Mouse (Mus musculus): ENCODE data around the gene Cd2. TPM values are rescaled to one million over a fixed set of nuclear protein-coding genes. Genes with fewer than 3 reads are reported as not detected.
A peak's percentile ranks its signal among the peaks of the same experiment; 100 is the strongest.

The Cd2 gene
- polyA plus RNA-seq, 1 experiment from 2014 or later = not detected

GRCm38 (mm10) chr3:101313266-101314051, 25.7 kb upstream of the Cd2 start:
- no peaks in the 10 kb centered on the region for H3K27me3 ChIP-seq (ENCODE audit: control insufficient read depth, insufficient read depth, low read length)
- ATAC-seq (replicated peaks; ENCODE audit: insufficient number of reproducible peaks, low FRiP score, low TSS enrichment, low read depth) (no peak), DNase-seq (ENCODE audit: low spot score) (no peak)
- H3K4me2 ChIP-seq (ENCODE audit: low read depth, low read length) = no peak overlapping the region
- H3K9ac ChIP-seq (replicated peaks; ENCODE audit: low read length) = no peak overlapping the region
- no peaks in the 10 kb centered on the region for H3K36me3 ChIP-seq (replicated peaks; ENCODE audit: control insufficient read depth, insufficient read depth, low read depth, low read length)
- no peaks in the 10 kb centered on the region for H3K9me3 ChIP-seq (replicated peaks; ENCODE audit: control insufficient read depth, low read length)
- no peak overlapping the region for H3K27ac ChIP-seq (replicated peaks; ENCODE audit: low read depth, low read length)
- whole genome bisulfite sequencing = 83% methylated on average over 8 of the region's 8 CpGs
- no peak overlapping the region for H3K4me3 ChIP-seq (ENCODE audit: low read depth, low read length)
- H3K4me1 ChIP-seq (ENCODE audit: control insufficient read depth, insufficient read depth, low read length) = no peaks in the 10 kb centered on the region

- WGBS = 70% methylated on average over 9 of the region's 9 CpGs
- H3K27ac ChIP-seq (replicated peaks; ENCODE audit: low read depth, low read length) = no peak overlapping the region
- no peaks in the 10 kb centered on the region for H3K27me3 ChIP-seq (ENCODE audit: control insufficient read depth, insufficient read depth, low read length)
- no peaks in the 10 kb centered on the region for H3K9me3 ChIP-seq (replicated peaks; ENCODE audit: control insufficient read depth, low read length)
- no peaks in the 10 kb centered on the region for H3K4me1 ChIP-seq (ENCODE audit: control insufficient read depth, insufficient read depth, low read length)
- ATAC-seq (replicated peaks; ENCODE audit: insufficient number of reproducible peaks, low FRiP score, low TSS enrichment, low read depth) (no peak), DNase-seq (ENCODE audit: low spot score) (no peak)
- no peak overlapping the region for H3K4me3 ChIP-seq (ENCODE audit: low read depth, low read length)
- H3K36me3 ChIP-seq (replicated peaks; ENCODE audit: control insufficient read depth, insufficient read depth, low read depth, low read length) = no peaks in the 10 kb centered on the region
- no peak overlapping the region for H3K4me2 ChIP-seq (ENCODE audit: low read depth, low read length)
- H3K9ac ChIP-seq (replicated peaks; ENCODE audit: low read length) = no peak overlapping the region
Measured at GRCm38 (mm10) chr3:101310977-101311376, 23.2 kb upstream of the Cd2 start.

GRCm38 (mm10) chr3:101309626-101310025, 21.9 kb upstream of the Cd2 start:
- H3K4me2 ChIP-seq (ENCODE audit: low read depth, low read length) = no peak overlapping the region
- no peaks in the 10 kb centered on the region for H3K27me3 ChIP-seq (ENCODE audit: control insufficient read depth, insufficient read depth, low read length)
- no peaks in the 10 kb centered on the region for H3K9me3 ChIP-seq (replicated peaks; ENCODE audit: control insufficient read depth, low read length)
- DNase-seq (ENCODE audit: low spot score) = no peak
- H3K27ac ChIP-seq (replicated peaks; ENCODE audit: low read depth, low read length) = no peak overlapping the region
- 79% methylated on average over 3 of the region's 3 CpGs for WGBS
- ATAC-seq (replicated peaks; ENCODE audit: insufficient number of reproducible peaks, low FRiP score, low TSS enrichment, low read depth) = no peak
- H3K4me3 ChIP-seq (ENCODE audit: low read depth, low read length) = no peak overlapping the region
- no peaks in the 10 kb centered on the region for H3K4me1 ChIP-seq (ENCODE audit: control insufficient read depth, insufficient read depth, low read length)
- no peaks in the 10 kb centered on the region for H3K36me3 ChIP-seq (replicated peaks; ENCODE audit: control insufficient read depth, insufficient read depth, low read depth, low read length)
- H3K9ac ChIP-seq (replicated peaks; ENCODE audit: low read length) = no peak overlapping the region

GRCm38 (mm10) chr3:101306090-101306489, 18.4 kb upstream of the Cd2 start:
- H3K36me3 ChIP-seq (replicated peaks; ENCODE audit: control insufficient read depth, insufficient read depth, low read depth, low read length) = no peaks in the 10 kb centered on the region
- no peak overlapping the region for H3K4me3 ChIP-seq (ENCODE audit: low read depth, low read length)
- ATAC-seq (replicated peaks; ENCODE audit: insufficient number of reproducible peaks, low FRiP score, low TSS enrichment, low read depth) = no peak
- H3K27me3 ChIP-seq (ENCODE audit: control insufficient read depth, insufficient read depth, low read length) = no peaks in the 10 kb centered on the region
- no peak for DNase-seq (ENCODE audit: low spot score)
- no peaks in the 10 kb centered on the region for H3K9me3 ChIP-seq (replicated peaks; ENCODE audit: control insufficient read depth, low read length)
- WGBS = 76% methylated on average over 9 of the region's 9 CpGs
- H3K9ac ChIP-seq (replicated peaks; ENCODE audit: low read length) = no peak overlapping the region
- no peak overlapping the region for H3K4me2 ChIP-seq (ENCODE audit: low read depth, low read length)
- H3K27ac ChIP-seq (replicated peaks; ENCODE audit: low read depth, low read length) = no peak overlapping the region
- no peaks in the 10 kb centered on the region for H3K4me1 ChIP-seq (ENCODE audit: control insufficient read depth, insufficient read depth, low read length)

GRCm38 (mm10) chr3:101305046-101305445, 17.3 kb upstream of the Cd2 start:
- no peak overlapping the region for H3K27ac ChIP-seq (replicated peaks; ENCODE audit: low read depth, low read length)
- DNase-seq (ENCODE audit: low spot score) = no peak
- H3K4me1 ChIP-seq (ENCODE audit: control insufficient read depth, insufficient read depth, low read length) = no peaks in the 10 kb centered on the region
- H3K9me3 ChIP-seq (replicated peaks; ENCODE audit: control insufficient read depth, low read length) = no peaks in the 10 kb centered on the region
- no peaks in the 10 kb centered on the region for H3K27me3 ChIP-seq (ENCODE audit: control insufficient read depth, insufficient read depth, low read length)
- no peak overlapping the region for H3K4me3 ChIP-seq (ENCODE audit: low read depth, low read length)
- H3K9ac ChIP-seq (replicated peaks; ENCODE audit: low read length) = no peak overlapping the region
- H3K4me2 ChIP-seq (ENCODE audit: low read depth, low read length) = no peak overlapping the region
- no peaks in the 10 kb centered on the region for H3K36me3 ChIP-seq (replicated peaks; ENCODE audit: control insufficient read depth, insufficient read depth, low read depth, low read length)
- no peak for ATAC-seq (replicated peaks; ENCODE audit: insufficient number of reproducible peaks, low FRiP score, low TSS enrichment, low read depth)
- 81% methylated on average over 2 of the region's 2 CpGs for WGBS

- Histone ChIP-seq H3K4me1 (ENCODE audit: control insufficient read depth, insufficient read depth, low read length) (no peaks in the 10 kb centered on the region), H3K9me3 (replicated peaks; ENCODE audit: control insufficient read depth, low read length) (no peaks in the 10 kb centered on the region), H3K27me3 (ENCODE audit: control insufficient read depth, insufficient read depth, low read length) (no peaks in the 10 kb centered on the region), H3K9ac (replicated peaks; ENCODE audit: low read length) (0 out of 2 replicates have a peak overlapping the region, but pooled peaks have one; percentile 4), H3K27ac (replicated peaks; ENCODE audit: low read depth, low read length) (no peak overlapping the region), H3K36me3 (replicated peaks; ENCODE audit: control insufficient read depth, insufficient read depth, low read depth, low read length) (no peaks in the 10 kb centered on the region), H3K4me3 (ENCODE audit: low read depth, low read length) (no peak overlapping the region), H3K4me2 (ENCODE audit: low read depth, low read length) (no peak overlapping the region)
- peak; percentile 88 for DNase-seq (ENCODE audit: low spot score)
- no peak for ATAC-seq (replicated peaks; ENCODE audit: insufficient number of reproducible peaks, low FRiP score, low TSS enrichment, low read depth)
- 12% methylated on average over 8 of the region's 8 CpGs for WGBS
Measured at GRCm38 (mm10) chr3:101304156-101304555, 16.4 kb upstream of the Cd2 start.

- WGBS = 22% methylated on average over 23 of the region's 23 CpGs
- Histone ChIP-seq H3K4me3 (ENCODE audit: low read depth, low read length) (no peak overlapping the region; the same call in 1 of the 2 replicates), H3K9ac (replicated peaks; ENCODE audit: low read length) (peak overlapping the region; percentile 49), H3K4me2 (ENCODE audit: low read depth, low read length) (peak overlapping the region; percentile 19), H3K27ac (replicated peaks; ENCODE audit: low read depth, low read length) (no peak overlapping the region), H3K27me3 (ENCODE audit: control insufficient read depth, insufficient read depth, low read length) (no peaks in the 10 kb centered on the region), H3K36me3 (replicated peaks; ENCODE audit: control insufficient read depth, insufficient read depth, low read depth, low read length) (no peaks in the 10 kb centered on the region), H3K4me1 (ENCODE audit: control insufficient read depth, insufficient read depth, low read length) (no peaks in the 10 kb centered on the region), H3K9me3 (replicated peaks; ENCODE audit: control insufficient read depth, low read length) (no peaks in the 10 kb centered on the region)
- ATAC-seq (replicated peaks; ENCODE audit: insufficient number of reproducible peaks, low FRiP score, low TSS enrichment, low read depth) (no peak), DNase-seq (ENCODE audit: low spot score) (peak; percentile 48)
Measured at GRCm38 (mm10) chr3:101300271-101301071, 12.7 kb upstream of the Cd2 start.

- H3K4me2 ChIP-seq (ENCODE audit: low read depth, low read length) = no peak overlapping the region
- no peaks in the 10 kb centered on the region for H3K9me3 ChIP-seq (replicated peaks; ENCODE audit: control insufficient read depth, low read length)
- no peak for ATAC-seq (replicated peaks; ENCODE audit: insufficient number of reproducible peaks, low FRiP score, low TSS enrichment, low read depth)
- H3K9ac ChIP-seq (replicated peaks; ENCODE audit: low read length) = no peak overlapping the region
- no peak overlapping the region for H3K27ac ChIP-seq (replicated peaks; ENCODE audit: low read depth, low read length)
- WGBS = 74% methylated on average over 6 of the region's 6 CpGs
- no peak for DNase-seq (ENCODE audit: low spot score)
- no peak overlapping the region for H3K4me3 ChIP-seq (ENCODE audit: low read depth, low read length)
- no peaks in the 10 kb centered on the region for H3K27me3 ChIP-seq (ENCODE audit: control insufficient read depth, insufficient read depth, low read length)
- no peaks in the 10 kb centered on the region for H3K4me1 ChIP-seq (ENCODE audit: control insufficient read depth, insufficient read depth, low read length)
- H3K36me3 ChIP-seq (replicated peaks; ENCODE audit: control insufficient read depth, insufficient read depth, low read depth, low read length) = no peaks in the 10 kb centered on the region
Measured at GRCm38 (mm10) chr3:101299591-101299990, 11.9 kb upstream of the Cd2 start.
